Mouse (Mus musculus) embryonic facial prominence, embryonic 14.5 days (tissue): ENCODE results near the gene Thyn1. TPM values are rescaled to one million over a fixed set of nuclear protein-coding genes. Genes with fewer than 3 reads are reported as not detected.

Source experiments
- polyA plus RNA-seq: library from polyadenylated mRNA; unstranded; fragments of >200 nt; fragmentation: Nextera tagmentation; extraction: Ambion mirVana; gene quantifications from 2 replicates; pipeline ENCODE4 v1.2.1, GENCODE M21; 2014

Thyn1 gene
- polyA plus RNA-seq, 1 experiment from 2014 or later = 115 TPM

Other genes with a start within 250 kb of the Thyn1 start
- gene Glb1l2, start 193.2 kb upstream of the Thyn1 start, polyA plus RNA-seq = 4.6 and 5.6 TPM in 2 replicates
- not detected in 2 replicates for gene Glb1l3, start 138.8 kb upstream of the Thyn1 start, polyA plus RNA-seq
- gene Gm1110, start 76.6 kb upstream of the Thyn1 start, polyA plus RNA-seq = 0.16 TPM in 1 of 2 replicates, not detected in the other
- 43.6 and 44.7 TPM in 2 replicates for gene Acad8, start 144 bp upstream of the Thyn1 start, polyA plus RNA-seq
- 41.8 and 43.0 TPM in 2 replicates for gene Vps26b, start 30.4 kb downstream of the Thyn1 start, polyA plus RNA-seq
- 29.0 and 29.4 TPM in 2 replicates for gene Ncapd3, start 30.5 kb downstream of the Thyn1 start, polyA plus RNA-seq
- 121 and 122 TPM in 2 replicates for gene Jam3, start 155.7 kb downstream of the Thyn1 start, polyA plus RNA-seq